Mouse (Mus musculus): ENCODE data around the gene Casc3. TPM values are rescaled to one million over a fixed set of nuclear protein-coding genes. Genes with fewer than 3 reads are reported as not detected.

Gene Casc3
- polyA plus RNA-seq, 1 experiment from 2014 or later, result 52.5 TPM

DNA sequence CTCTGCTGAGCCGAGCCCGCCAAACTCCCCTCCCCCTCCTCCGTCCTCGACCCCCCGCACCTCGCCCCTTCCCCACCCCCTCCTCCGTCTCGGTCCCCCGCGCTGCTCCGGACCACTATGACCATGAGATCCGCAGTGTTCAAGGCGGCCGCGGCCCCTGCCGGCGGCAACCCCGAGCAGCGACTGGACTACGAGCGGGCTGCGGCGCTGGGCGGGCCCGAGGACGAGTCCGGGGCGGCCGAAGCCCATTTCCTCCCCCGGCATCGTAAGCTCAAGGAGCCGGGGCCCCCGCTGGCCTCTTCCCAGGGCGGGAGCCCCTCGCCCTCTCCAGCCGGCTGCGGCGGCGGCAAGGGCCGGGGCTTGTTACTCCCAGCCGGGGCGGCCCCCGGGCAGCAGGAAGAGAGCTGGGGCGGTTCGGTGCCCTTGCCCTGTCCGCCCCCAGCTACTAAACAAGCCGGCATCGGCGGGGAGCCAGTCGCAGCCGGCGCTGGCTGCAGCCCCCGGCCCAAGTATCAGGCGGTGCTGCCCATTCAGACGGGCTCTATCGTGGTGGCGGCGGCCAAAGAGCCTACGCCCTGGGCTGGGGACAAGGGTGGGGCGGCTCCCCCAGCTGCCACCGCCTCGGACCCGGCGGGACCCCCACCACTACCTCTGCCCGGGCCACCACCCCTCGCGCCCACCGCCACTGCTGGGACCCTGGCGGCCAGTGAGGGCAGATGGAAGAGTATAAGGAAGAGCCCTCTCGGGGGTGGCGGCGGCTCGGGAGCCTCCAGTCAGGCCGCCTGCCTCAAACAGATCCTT lies 8.8 kb upstream of the Casc3 start:
- H3K36me3 ChIP-seq (ENCODE audit: control insufficient read depth, insufficient read depth), result peaks cover 5% of the 10 kb centered on the region
- H3K4me1 ChIP-seq (replicated peaks; ENCODE audit: control insufficient read depth, insufficient read depth, low read length), result peaks cover 29% of the 10 kb centered on the region
- peak overlapping the region; percentile 80 for H3K4me2 ChIP-seq (ENCODE audit: low read length)
- peak overlapping the region; percentile 100 for H3K27ac ChIP-seq (ENCODE audit: low read length)
- H3K9ac ChIP-seq (replicated peaks; ENCODE audit: low read depth, low read length), result peak overlapping the region; percentile 99
- peak overlapping the region; percentile 94 for H3K4me3 ChIP-seq (replicated peaks; ENCODE audit: low read length)
- peak; percentile 8 for ATAC-seq
- H3K27me3 ChIP-seq (replicated peaks; ENCODE audit: control insufficient read depth, insufficient read depth, low read length), result no peaks in the 10 kb centered on the region
- no peaks in the 10 kb centered on the region for H3K9me3 ChIP-seq (ENCODE audit: control insufficient read depth, low read length)
- WGBS, result under 1% methylated on average over 64 of the region's 74 CpGs

GRCm38 (mm10) chr11:98796515-98797216 lies 8.0 kb upstream of the Casc3 start:
- Histone ChIP-seq H3K36me3 (ENCODE audit: control insufficient read depth, insufficient read depth) (peaks cover 5% of the 10 kb centered on the region), H3K4me1 (replicated peaks; ENCODE audit: control insufficient read depth, insufficient read depth, low read length) (peaks cover 29% of the 10 kb centered on the region), H3K4me3 (replicated peaks; ENCODE audit: low read length) (peak overlapping the region; percentile 94), H3K9ac (replicated peaks; ENCODE audit: low read depth, low read length) (peak overlapping the region; percentile 99), H3K4me2 (ENCODE audit: low read length) (peak overlapping the region; percentile 80), H3K27me3 (replicated peaks; ENCODE audit: control insufficient read depth, insufficient read depth, low read length) (no peaks in the 10 kb centered on the region), H3K9me3 (ENCODE audit: control insufficient read depth, low read length) (no peaks in the 10 kb centered on the region), H3K27ac (ENCODE audit: low read length) (peak overlapping the region; percentile 100)
- 3% methylated on average over 23 of the region's 23 CpGs for WGBS
- peak; percentile 62 for ATAC-seq

- peak overlapping the region; percentile 94 for H3K4me3 ChIP-seq (replicated peaks; ENCODE audit: low read length)
- H3K9ac ChIP-seq (replicated peaks; ENCODE audit: low read depth, low read length), result peak overlapping the region; percentile 99
- no peaks in the 10 kb centered on the region for H3K27me3 ChIP-seq (replicated peaks; ENCODE audit: control insufficient read depth, insufficient read depth, low read length)
- WGBS, result 7% methylated on average over 5 of the region's 5 CpGs
- H3K4me2 ChIP-seq (ENCODE audit: low read length), result peak overlapping the region; percentile 80
- H3K9me3 ChIP-seq (ENCODE audit: control insufficient read depth, low read length), result no peaks in the 10 kb centered on the region
- H3K27ac ChIP-seq (ENCODE audit: low read length), result no peak overlapping the region
- ATAC-seq, result no peak
- peaks cover 29% of the 10 kb centered on the region for H3K4me1 ChIP-seq (replicated peaks; ENCODE audit: control insufficient read depth, insufficient read depth, low read length)
- H3K36me3 ChIP-seq (ENCODE audit: control insufficient read depth, insufficient read depth), result peaks cover 10% of the 10 kb centered on the region
These were observed 7.4 kb upstream of the Casc3 start for GRCm38 (mm10) chr11:98797306-98797705.

- H3K9me3 ChIP-seq (ENCODE audit: control insufficient read depth, low read length), result no peaks in the 10 kb centered on the region
- peak overlapping the region; percentile 94 for H3K4me3 ChIP-seq (replicated peaks; ENCODE audit: low read length)
- H3K36me3 ChIP-seq (ENCODE audit: control insufficient read depth, insufficient read depth), result peaks cover 13% of the 10 kb centered on the region
- no peaks in the 10 kb centered on the region for H3K27me3 ChIP-seq (replicated peaks; ENCODE audit: control insufficient read depth, insufficient read depth, low read length)
- H3K27ac ChIP-seq (ENCODE audit: low read length), result no peak overlapping the region
- no peak for ATAC-seq
- WGBS, result 34% methylated on average over 4 of the region's 4 CpGs
- peak overlapping the region; percentile 99; the same call in 1 of the 2 replicates for H3K9ac ChIP-seq (replicated peaks; ENCODE audit: low read depth, low read length)
- peak overlapping the region; percentile 80 for H3K4me2 ChIP-seq (ENCODE audit: low read length)
- H3K4me1 ChIP-seq (replicated peaks; ENCODE audit: control insufficient read depth, insufficient read depth, low read length), result peaks cover 28% of the 10 kb centered on the region
These were observed 6.8 kb upstream of the Casc3 start for GRCm38 (mm10) chr11:98797909-98798308.

DNA sequence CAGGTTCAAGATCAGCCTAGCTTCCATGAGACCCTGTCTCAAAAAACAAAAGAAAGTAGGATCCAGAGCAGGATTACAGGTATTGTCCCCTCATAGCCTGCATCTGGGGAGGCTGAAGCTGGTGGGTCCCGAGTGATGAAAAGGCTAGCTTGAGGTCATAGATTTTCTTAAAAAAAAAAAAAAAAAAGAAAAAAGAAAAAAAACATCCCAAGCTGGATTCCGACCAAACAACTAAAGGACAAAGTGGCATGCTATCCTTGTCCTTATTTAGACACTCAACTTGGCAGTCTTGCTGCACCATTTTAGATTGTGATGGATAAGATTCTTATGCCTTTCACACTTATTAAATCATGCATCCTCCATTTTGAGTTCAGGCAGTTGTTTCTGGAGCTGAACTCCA lies 3.7 kb downstream of the Casc3 start:
- Histone ChIP-seq H3K36me3 (ENCODE audit: control insufficient read depth, insufficient read depth) (peaks cover 24% of the 10 kb centered on the region), H3K4me2 (ENCODE audit: low read length) (no peak overlapping the region), H3K4me3 (replicated peaks; ENCODE audit: low read length) (no peak overlapping the region), H3K27ac (ENCODE audit: low read length) (no peak overlapping the region), H3K4me1 (replicated peaks; ENCODE audit: control insufficient read depth, insufficient read depth, low read length) (peaks cover 16% of the 10 kb centered on the region), H3K9ac (replicated peaks; ENCODE audit: low read depth, low read length) (no peak overlapping the region), H3K9me3 (ENCODE audit: control insufficient read depth, low read length) (no peaks in the 10 kb centered on the region), H3K27me3 (replicated peaks; ENCODE audit: control insufficient read depth, insufficient read depth, low read length) (no peaks in the 10 kb centered on the region)
- 67% methylated on average over 2 of the region's 2 CpGs for WGBS
- ATAC-seq, result no peak

DNA sequence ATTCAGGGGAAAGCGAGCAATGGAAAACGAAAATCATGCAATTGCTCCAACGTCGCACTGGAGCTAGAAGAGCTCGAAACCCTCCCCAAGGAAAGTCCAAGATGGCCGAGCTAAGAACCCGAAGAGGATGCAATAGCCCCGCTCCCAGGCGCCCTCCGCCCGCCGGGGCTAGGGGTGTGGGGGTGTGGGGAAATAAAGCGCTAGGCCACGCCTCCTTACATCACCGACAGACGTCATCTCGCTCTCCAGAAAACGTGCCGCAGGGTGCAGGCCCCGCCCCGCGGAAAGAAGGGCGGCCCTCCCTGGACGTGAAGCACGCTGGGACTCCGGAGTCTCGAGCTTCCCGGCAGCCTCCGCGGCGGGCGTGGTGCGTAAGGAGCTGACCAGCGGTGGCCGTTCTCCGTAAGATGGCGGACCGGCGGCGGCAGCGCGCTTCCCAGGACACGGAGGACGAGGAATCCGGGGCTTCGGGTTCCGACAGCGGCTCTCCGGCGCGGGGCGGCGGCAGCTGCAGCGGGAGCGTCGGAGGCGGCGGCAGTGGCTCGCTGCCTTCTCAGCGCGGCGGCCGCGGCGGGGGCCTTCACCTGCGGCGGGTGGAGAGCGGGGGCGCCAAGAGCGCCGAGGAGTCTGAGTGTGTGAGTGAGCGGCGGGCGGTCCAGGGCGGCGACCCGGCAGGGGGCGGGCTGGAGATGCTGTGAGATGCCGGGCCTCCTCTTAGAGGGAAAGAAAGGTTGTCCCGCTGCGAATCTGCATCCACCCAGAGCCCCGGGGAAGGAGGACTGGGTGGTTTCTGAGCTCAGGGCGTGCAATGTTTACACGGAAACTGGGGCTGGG lies 5.0 kb downstream of the Casc3 start:
- WGBS, result under 1% methylated on average over 80 of the region's 84 CpGs
- peaks cover 19% of the 10 kb centered on the region for H3K36me3 ChIP-seq (ENCODE audit: control insufficient read depth, insufficient read depth)

GRCm38 (mm10) chr11:98810686-98811085 lies 6.0 kb downstream of the Casc3 start:
- Histone ChIP-seq H3K27ac (ENCODE audit: low read length) (no peak overlapping the region), H3K4me3 (replicated peaks; ENCODE audit: low read length) (peak overlapping the region; percentile 93), H3K4me2 (ENCODE audit: low read length) (peak overlapping the region; percentile 86), H3K36me3 (ENCODE audit: control insufficient read depth, insufficient read depth) (peaks cover 17% of the 10 kb centered on the region), H3K4me1 (replicated peaks; ENCODE audit: control insufficient read depth, insufficient read depth, low read length) (peaks cover 16% of the 10 kb centered on the region), H3K9ac (replicated peaks; ENCODE audit: low read depth, low read length) (peak overlapping the region; percentile 98), H3K27me3 (replicated peaks; ENCODE audit: control insufficient read depth, insufficient read depth, low read length) (no peaks in the 10 kb centered on the region), H3K9me3 (ENCODE audit: control insufficient read depth, low read length) (no peaks in the 10 kb centered on the region)
- no peak for ATAC-seq
- 82% methylated on average over 7 of the region's 7 CpGs for WGBS

More for the DNA sequence above, 5.0 kb downstream of the Casc3 start:
- Histone ChIP-seq H3K4me1 (replicated peaks; ENCODE audit: control insufficient read depth, insufficient read depth, low read length) (peaks cover 16% of the 10 kb centered on the region), H3K27me3 (replicated peaks; ENCODE audit: control insufficient read depth, insufficient read depth, low read length) (no peaks in the 10 kb centered on the region), H3K9ac (replicated peaks; ENCODE audit: low read depth, low read length) (peak overlapping the region; percentile 98), H3K4me2 (ENCODE audit: low read length) (peak overlapping the region; percentile 86), H3K9me3 (ENCODE audit: control insufficient read depth, low read length) (no peaks in the 10 kb centered on the region), H3K27ac (ENCODE audit: low read length) (peak overlapping the region; percentile 98), H3K4me3 (replicated peaks; ENCODE audit: low read length) (peak overlapping the region; percentile 93)
- ATAC-seq, result peak; percentile 99

GRCm38 (mm10) chr11:98816706-98817239 lies 12.1 kb downstream of the Casc3 start:
- H3K9ac ChIP-seq (replicated peaks; ENCODE audit: low read depth, low read length), result no peak overlapping the region
- 97% methylated on average over 1 of the region's 1 CpGs for WGBS

More at GRCm38 (mm10) chr11:98816706-98817239, 12.1 kb downstream of the Casc3 start:
- H3K9me3 ChIP-seq (ENCODE audit: control insufficient read depth, low read length), result no peaks in the 10 kb centered on the region
- no peak overlapping the region for H3K4me3 ChIP-seq (replicated peaks; ENCODE audit: low read length)
- no peak overlapping the region for H3K4me2 ChIP-seq (ENCODE audit: low read length)
- H3K4me1 ChIP-seq (replicated peaks; ENCODE audit: control insufficient read depth, insufficient read depth, low read length), result no peaks in the 10 kb centered on the region
- no peak overlapping the region for H3K27ac ChIP-seq (ENCODE audit: low read length)
- ATAC-seq, result no peak
- H3K27me3 ChIP-seq (replicated peaks; ENCODE audit: control insufficient read depth, insufficient read depth, low read length), result no peaks in the 10 kb centered on the region
- peaks cover 40% of the 10 kb centered on the region for H3K36me3 ChIP-seq (ENCODE audit: control insufficient read depth, insufficient read depth)

All from forebrain, embryonic 16.5 days (tissue).